Mouse (Mus musculus) limb, embryonic 15.5 days (tissue): ENCODE data around the gene Gm20388. TPM values are rescaled to one million over a fixed set of nuclear protein-coding genes. Genes with fewer than 3 reads are reported as not detected.

Experiments
- ATAC-seq: fragments of 200-750 bp; cut with Nextera tagmentation; 2 replicates; pipeline ENCODE4 v1.8.0; 2017; ENCODE audit warnings: low read depth, moderate TSS enrichment; ENCODE audit not compliant: insufficient number of reproducible peaks, low FRiP score, low TSS enrichment
- H3K27ac ChIP-seq: fragments of 300-500 bp; sonication (generic); 2 replicates; pipeline ENCODE4 v1.5.1; 2015; ENCODE audit warnings: moderate library complexity, mild to moderate bottlenecking, inconsistent platforms
- H3K27me3 ChIP-seq: fragments of 300-500 bp; sonication (generic); 2 replicates; pipeline ENCODE4 v1.6.1; 2015; ENCODE audit warnings: inconsistent platforms
- H3K36me3 ChIP-seq: fragments of 300-500 bp; sonication (generic); 2 replicates; pipeline ENCODE4 v1.6.1; 2015; ENCODE audit warnings: inconsistent platforms
- H3K4me1 ChIP-seq: fragments of 300-500 bp; sonication (generic); 2 replicates; pipeline ENCODE4 v1.6.1; 2015; ENCODE audit warnings: inconsistent platforms
- H3K4me2 ChIP-seq: fragments of 300-500 bp; sonication (generic); 2 replicates; pipeline ENCODE4 v1.6.1; 2015; ENCODE audit warnings: mild to moderate bottlenecking, inconsistent platforms
- H3K4me3 ChIP-seq: fragments of 300-500 bp; sonication (generic); 2 replicates; pipeline ENCODE4 v1.5.1; 2015; ENCODE audit warnings: mild to moderate bottlenecking, inconsistent platforms
- H3K9ac ChIP-seq: fragments of 300-500 bp; sonication (generic); 2 replicates; pipeline ENCODE4 v1.6.1; 2015; ENCODE audit warnings: inconsistent platforms
- H3K9me3 ChIP-seq: fragments of 300-500 bp; sonication (generic); 2 replicates; pipeline ENCODE4 v1.6.1; 2016; ENCODE audit warnings: inconsistent platforms
- WGBS: fragments of 180-500 bp; shearing (Covaris S2); methylation state at CpG from one replicate; pipeline ENCODE4 v1.1.7; 2015; 5-methylcytosine and 5-hydroxymethylcytosine counted together
- polyA plus RNA-seq: library from polyadenylated mRNA; unstranded; fragments of >200 nt; fragmentation: Nextera tagmentation; extraction: Ambion mirVana; gene quantifications from 2 replicates; pipeline ENCODE4 v1.2.1, GENCODE M21; 2015

The Gm20388 gene
- polyA plus RNA-seq, 1 experiment from 2014 or later: 4.9 TPM

DNA sequence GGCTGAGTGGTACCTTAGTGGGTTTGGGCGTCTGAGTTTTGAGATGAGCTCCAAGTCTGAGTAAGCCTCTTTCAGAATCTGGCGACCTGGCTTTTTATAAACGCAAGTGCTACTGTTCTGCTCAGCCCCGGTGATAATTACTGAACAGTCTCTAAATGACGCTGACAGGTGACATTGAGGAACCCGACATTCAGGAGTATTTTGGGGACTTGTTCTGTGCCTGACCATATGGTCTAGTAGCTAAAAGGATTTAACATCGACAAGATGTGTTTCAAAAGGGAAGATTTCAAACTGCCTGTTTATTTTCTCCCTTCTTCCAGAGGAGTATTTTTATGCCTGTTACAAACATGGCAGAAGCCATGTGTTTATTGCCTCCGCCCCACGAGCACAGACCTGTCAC, 4382.3 kb downstream of the Gm20388 start:
- no peaks in the 10 kb centered on the region for H3K27me3 ChIP-seq
- WGBS: 73% methylated on average over 9 of the region's 9 CpGs
- no peak for ATAC-seq

DNA sequence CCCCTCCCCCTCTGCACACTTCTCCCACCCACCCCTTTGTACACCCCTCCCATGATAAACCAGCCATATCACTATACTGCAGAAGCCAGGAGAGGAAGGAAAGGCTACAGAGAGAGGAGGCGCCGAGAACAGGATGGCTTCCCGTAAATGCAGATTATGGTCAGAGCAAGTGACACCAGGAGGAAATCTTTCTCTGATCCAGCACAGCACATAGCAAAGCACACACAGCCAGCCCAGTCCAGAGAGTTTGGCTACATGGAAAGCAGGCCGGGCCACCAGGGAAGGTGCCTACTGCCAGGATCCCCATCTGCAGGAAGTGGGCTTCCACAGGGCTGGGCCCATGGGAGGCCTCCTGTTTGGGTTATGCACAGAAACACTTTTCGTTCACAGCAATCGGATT, 4383.8 kb downstream of the Gm20388 start:
- Histone ChIP-seq H3K4me1 (peaks cover 31% of the 10 kb centered on the region), H3K27ac (peak overlapping the region; percentile 23; the same call in 1 of the 2 replicates), H3K27me3 (no peaks in the 10 kb centered on the region), H3K4me3 (no peak overlapping the region), H3K9me3 (no peaks in the 10 kb centered on the region), H3K4me2 (no peak overlapping the region), H3K36me3 (no peaks in the 10 kb centered on the region), H3K9ac (no peak overlapping the region)
- ATAC-seq: no peak
- WGBS: 52% methylated on average over 6 of the region's 6 CpGs

More for the DNA sequence above, 4382.3 kb downstream of the Gm20388 start:
- no peaks in the 10 kb centered on the region for H3K9me3 ChIP-seq
- peaks cover 37% of the 10 kb centered on the region for H3K4me1 ChIP-seq
- H3K27ac ChIP-seq: no peak overlapping the region
- no peak overlapping the region for H3K4me3 ChIP-seq
- H3K9ac ChIP-seq: no peak overlapping the region
- H3K36me3 ChIP-seq: no peaks in the 10 kb centered on the region
- H3K4me2 ChIP-seq: no peak overlapping the region

DNA sequence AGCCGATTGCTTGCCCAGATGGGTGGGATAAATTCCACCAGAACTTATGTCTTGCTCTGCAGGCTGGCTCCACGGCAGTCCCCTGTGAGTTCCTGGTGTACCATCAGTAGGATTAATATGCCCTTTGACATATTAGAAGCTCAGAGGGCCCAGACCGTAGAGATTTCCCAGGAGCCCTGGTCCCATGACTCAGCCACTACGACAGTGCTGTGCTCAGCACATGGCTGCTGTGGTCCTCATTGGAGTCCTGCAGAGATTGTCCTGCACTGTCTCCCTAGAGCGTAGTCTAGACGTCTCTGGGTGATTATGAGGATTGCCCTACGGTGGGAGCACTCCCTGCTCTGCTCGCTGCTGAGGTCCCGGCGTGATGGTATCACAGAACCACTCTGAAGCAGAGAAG, 4384.3 kb downstream of the Gm20388 start:
- H3K4me3 ChIP-seq: no peak overlapping the region
- no peaks in the 10 kb centered on the region for H3K27me3 ChIP-seq
- peak overlapping the region; percentile 23; the same call in 1 of the 2 replicates for H3K27ac ChIP-seq
- H3K4me1 ChIP-seq: peaks cover 31% of the 10 kb centered on the region
- no peaks in the 10 kb centered on the region for H3K36me3 ChIP-seq
- no peak for ATAC-seq
- no peaks in the 10 kb centered on the region for H3K9me3 ChIP-seq
- H3K9ac ChIP-seq: no peak overlapping the region
- H3K4me2 ChIP-seq: no peak overlapping the region
- 61% methylated on average over 10 of the region's 10 CpGs for WGBS

DNA sequence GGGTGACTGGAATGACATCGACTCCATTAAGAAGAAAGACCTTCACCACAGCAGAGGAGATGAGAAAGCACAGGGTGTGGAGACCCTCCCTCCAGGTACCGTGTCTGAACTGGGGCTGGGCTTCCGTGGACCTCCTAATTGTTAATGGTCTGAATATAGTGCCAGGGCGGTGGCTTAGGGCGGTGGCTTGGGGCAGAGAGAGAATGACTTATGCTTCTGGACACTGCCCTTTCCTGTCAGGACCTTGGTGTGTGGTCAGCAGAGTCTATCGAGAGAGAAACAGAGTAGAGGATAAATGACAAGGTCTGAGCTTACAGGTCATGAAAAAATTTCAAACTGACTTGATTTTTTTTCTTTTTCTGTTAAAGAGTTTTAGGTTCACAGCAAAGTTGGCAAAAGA, 4384.7 kb downstream of the Gm20388 start:
- ATAC-seq: no peak
- WGBS: 79% methylated on average over 6 of the region's 6 CpGs
- Histone ChIP-seq H3K36me3 (no peaks in the 10 kb centered on the region), H3K27ac (no peak overlapping the region), H3K4me2 (no peak overlapping the region), H3K9ac (no peak overlapping the region), H3K9me3 (no peaks in the 10 kb centered on the region), H3K4me3 (no peak overlapping the region), H3K27me3 (no peaks in the 10 kb centered on the region), H3K4me1 (peaks cover 30% of the 10 kb centered on the region)

DNA sequence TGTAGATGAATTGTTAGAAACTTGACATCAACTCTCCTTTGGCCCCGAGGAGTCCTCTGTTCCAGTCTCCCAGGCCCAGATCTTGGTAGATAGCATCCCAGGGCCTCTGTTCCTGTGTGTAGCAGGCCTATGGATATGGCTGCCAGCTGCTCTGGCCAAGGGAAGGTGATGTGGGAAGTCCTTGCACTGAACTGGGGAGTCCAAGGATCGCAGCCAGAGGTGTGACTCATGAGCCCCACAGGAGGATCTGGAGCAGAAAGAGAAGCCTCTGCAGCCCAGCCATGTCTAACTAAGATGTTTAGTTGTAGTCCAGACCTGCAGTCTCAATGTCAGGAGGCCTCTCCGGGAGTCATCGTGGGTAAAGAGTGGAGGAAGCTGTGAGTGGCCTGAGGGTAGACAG, 4390.9 kb downstream of the Gm20388 start:
- no peaks in the 10 kb centered on the region for H3K9me3 ChIP-seq
- H3K4me3 ChIP-seq: no peak overlapping the region
- H3K36me3 ChIP-seq: peaks cover 12% of the 10 kb centered on the region
- no peak overlapping the region for H3K27ac ChIP-seq
- H3K9ac ChIP-seq: no peak overlapping the region
- ATAC-seq: no peak
- peaks cover 37% of the 10 kb centered on the region for H3K4me1 ChIP-seq
- H3K4me2 ChIP-seq: no peak overlapping the region
- WGBS: 82% methylated on average over 4 of the region's 4 CpGs
- no peaks in the 10 kb centered on the region for H3K27me3 ChIP-seq

DNA sequence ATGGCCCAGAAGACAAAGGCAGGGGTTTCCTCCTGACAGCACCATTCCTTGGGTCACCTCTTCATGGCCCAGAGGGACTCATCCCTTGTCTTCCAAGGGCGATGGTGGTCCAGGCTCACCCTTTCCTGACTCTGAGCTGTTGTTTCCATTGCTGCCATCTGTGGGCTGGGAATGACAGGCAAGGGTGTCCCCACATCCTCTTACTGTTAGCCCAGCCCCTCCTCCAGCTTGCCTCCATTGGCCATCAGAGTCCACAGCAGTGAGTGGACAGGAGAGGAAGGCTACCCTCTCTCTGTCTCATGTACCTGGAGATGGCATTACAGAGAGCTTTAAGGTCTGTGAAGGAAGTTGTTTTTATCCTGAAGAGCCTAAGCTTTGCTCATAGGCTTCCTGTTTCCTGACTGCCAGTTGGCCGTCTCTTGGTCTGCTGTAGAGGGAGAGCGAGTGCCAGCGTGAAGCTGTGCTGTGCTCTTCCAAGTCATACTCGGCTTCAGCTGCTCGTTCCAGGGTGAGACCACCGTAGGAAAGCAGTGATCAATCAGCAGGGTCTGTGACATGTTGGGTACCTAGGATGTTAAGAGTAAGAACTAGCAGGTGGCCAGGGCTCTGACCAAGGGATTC, 4391.4 kb downstream of the Gm20388 start:
- WGBS: 84% methylated on average over 7 of the region's 7 CpGs
- peaks cover 41% of the 10 kb centered on the region for H3K4me1 ChIP-seq
- ATAC-seq: no peak
- H3K4me3 ChIP-seq: no peak overlapping the region
- H3K27ac ChIP-seq: no peak overlapping the region
- H3K9ac ChIP-seq: no peak overlapping the region
- H3K36me3 ChIP-seq: peaks cover 12% of the 10 kb centered on the region
- no peaks in the 10 kb centered on the region for H3K9me3 ChIP-seq
- no peak overlapping the region for H3K4me2 ChIP-seq
- H3K27me3 ChIP-seq: no peaks in the 10 kb centered on the region

DNA sequence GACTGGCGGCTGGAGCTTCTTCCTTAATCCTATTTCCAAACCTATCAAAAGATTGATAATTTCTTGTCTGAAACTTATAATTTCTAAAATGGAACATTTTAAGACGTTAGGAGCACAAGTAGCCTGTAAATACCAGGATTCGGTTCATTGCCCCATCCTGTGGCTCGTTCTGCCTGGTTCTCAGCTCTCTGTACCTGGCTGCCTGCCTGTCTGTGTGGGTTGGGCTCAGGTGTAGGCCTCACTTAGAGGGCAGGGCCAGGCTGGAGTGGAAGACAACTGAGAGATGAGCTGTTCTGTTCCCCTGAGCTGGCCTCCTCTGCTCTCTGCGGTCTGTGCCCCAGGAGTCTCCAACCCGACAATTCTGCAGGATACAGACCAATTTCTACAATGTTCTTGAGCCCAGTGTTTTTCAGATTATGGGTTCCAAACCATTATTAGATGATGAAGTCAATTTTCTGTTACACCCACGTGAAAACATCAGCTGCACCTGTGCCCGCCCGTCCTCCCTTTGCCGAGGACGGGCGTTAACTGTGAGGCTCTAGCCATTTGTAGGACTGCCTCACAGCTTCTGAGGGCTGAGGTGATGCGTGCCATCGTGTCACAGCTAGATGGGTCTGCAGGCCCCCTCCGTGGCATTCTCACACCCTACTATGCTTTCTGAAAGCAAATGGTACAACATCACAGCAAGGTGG, 4392.7 kb downstream of the Gm20388 start:
- Histone ChIP-seq H3K9me3 (no peaks in the 10 kb centered on the region), H3K27me3 (no peaks in the 10 kb centered on the region), H3K9ac (no peak overlapping the region), H3K4me3 (no peak overlapping the region), H3K27ac (no peak overlapping the region), H3K4me1 (peaks cover 41% of the 10 kb centered on the region), H3K36me3 (peaks cover 17% of the 10 kb centered on the region), H3K4me2 (no peak overlapping the region)
- ATAC-seq: no peak
- WGBS: 81% methylated on average over 15 of the region's 15 CpGs

DNA sequence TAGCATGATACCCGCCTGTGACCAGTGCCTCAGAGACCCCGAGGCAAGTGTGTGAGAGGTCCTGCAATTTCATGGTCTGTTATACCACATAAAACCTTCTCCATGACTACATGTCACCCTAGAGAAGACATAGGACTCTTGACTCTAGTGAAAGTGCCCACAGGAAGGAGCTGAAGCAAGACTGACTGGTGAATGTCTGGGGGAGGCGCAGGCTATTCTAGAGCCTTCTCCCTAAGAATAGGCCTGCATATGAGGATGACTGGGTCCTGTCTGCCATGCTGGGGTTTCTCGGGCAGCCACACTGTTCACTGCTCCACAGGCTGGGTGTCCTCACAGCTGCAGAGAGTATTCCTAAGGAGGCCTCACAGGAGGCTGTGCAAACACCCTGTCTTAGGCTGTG, 4393.5 kb downstream of the Gm20388 start:
- H3K27ac ChIP-seq: no peak overlapping the region
- ATAC-seq: no peak
- H3K36me3 ChIP-seq: peaks cover 17% of the 10 kb centered on the region
- no peak overlapping the region for H3K4me3 ChIP-seq
- H3K9ac ChIP-seq: no peak overlapping the region
- no peaks in the 10 kb centered on the region for H3K27me3 ChIP-seq
- H3K4me2 ChIP-seq: no peak overlapping the region
- H3K4me1 ChIP-seq: peaks cover 41% of the 10 kb centered on the region
- no peaks in the 10 kb centered on the region for H3K9me3 ChIP-seq
- 85% methylated on average over 4 of the region's 4 CpGs for WGBS

DNA sequence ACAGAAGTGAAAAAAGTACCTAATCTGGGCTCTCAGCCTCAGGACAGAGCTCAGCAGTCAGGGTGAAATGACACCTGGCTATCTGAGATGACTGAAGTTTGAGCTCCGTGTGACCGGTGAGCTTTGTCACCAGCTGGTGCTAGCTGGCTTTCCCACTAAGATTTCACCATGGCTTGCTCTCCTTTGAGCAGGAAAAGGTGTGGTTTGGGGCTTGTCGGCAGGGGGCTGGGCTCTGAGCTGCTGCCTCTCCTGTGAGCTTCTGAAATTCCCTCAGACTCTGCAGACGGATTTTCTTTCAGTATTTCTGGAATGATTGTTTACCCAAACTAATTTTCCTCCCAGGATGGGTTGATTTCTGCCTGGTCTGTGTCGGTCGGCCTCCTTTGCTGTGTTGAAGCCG, 4395.9 kb downstream of the Gm20388 start:
- Histone ChIP-seq H3K4me3 (no peak overlapping the region), H3K4me2 (no peak overlapping the region), H3K9ac (no peak overlapping the region), H3K4me1 (peaks cover 30% of the 10 kb centered on the region), H3K27me3 (no peaks in the 10 kb centered on the region), H3K27ac (0 out of 2 replicates have a peak overlapping the region, but pooled peaks have one; percentile 50), H3K9me3 (no peaks in the 10 kb centered on the region), H3K36me3 (peaks cover 25% of the 10 kb centered on the region)
- WGBS: 50% methylated on average over 7 of the region's 7 CpGs
- no peak for ATAC-seq

DNA sequence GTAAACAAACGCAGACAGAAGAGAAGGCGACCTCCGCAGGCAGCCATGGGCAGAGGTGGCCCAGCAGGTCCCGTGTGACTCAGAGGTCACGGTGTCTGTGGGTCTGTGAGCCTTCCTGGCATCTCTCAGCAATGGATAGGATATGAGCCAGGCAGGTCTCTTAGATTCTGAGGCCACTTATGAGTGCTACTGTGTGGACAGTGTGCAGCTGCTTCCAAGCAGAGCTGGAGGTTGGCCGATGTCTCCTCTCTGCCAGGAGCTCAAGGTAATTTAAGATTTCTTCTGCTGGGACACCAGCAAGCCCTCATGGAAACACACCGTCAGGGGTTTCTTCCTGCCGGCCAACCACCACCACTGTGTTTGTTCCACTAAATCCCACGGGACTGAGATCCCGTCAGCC, 4397.1 kb downstream of the Gm20388 start:
- Histone ChIP-seq H3K27ac (no peak overlapping the region), H3K4me3 (no peak overlapping the region), H3K36me3 (peaks cover 25% of the 10 kb centered on the region), H3K27me3 (no peaks in the 10 kb centered on the region), H3K9me3 (no peaks in the 10 kb centered on the region), H3K9ac (no peak overlapping the region), H3K4me1 (peaks cover 21% of the 10 kb centered on the region), H3K4me2 (no peak overlapping the region)
- WGBS: 90% methylated on average over 10 of the region's 10 CpGs
- ATAC-seq: no peak

DNA sequence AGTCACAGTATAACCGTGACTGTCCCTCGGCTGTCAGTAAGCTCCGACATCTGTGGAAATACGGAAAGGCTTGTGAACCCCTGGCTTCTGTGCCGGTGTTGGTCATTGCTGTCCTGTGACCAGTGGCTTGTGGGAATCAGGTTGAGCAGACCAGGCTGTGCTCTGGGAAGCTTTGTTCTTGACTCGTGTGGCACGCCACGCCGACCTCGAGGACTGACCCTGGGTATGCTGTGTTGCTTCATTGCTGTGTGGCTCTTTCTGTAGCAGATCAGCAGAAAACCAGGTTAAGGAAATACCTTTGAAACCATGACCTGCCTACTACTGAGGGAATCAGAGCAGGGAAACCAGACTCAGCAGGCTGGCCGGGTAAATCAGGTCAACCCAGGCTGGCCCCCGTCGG, 4399.9 kb downstream of the Gm20388 start:
- no peak overlapping the region for H3K9ac ChIP-seq
- no peak for ATAC-seq
- peaks cover 25% of the 10 kb centered on the region for H3K4me1 ChIP-seq
- H3K27me3 ChIP-seq: no peaks in the 10 kb centered on the region
- no peaks in the 10 kb centered on the region for H3K9me3 ChIP-seq
- H3K4me3 ChIP-seq: no peak overlapping the region
- 88% methylated on average over 13 of the region's 13 CpGs for WGBS
- no peak overlapping the region for H3K27ac ChIP-seq
- no peak overlapping the region for H3K4me2 ChIP-seq
- peaks cover 20% of the 10 kb centered on the region for H3K36me3 ChIP-seq

DNA sequence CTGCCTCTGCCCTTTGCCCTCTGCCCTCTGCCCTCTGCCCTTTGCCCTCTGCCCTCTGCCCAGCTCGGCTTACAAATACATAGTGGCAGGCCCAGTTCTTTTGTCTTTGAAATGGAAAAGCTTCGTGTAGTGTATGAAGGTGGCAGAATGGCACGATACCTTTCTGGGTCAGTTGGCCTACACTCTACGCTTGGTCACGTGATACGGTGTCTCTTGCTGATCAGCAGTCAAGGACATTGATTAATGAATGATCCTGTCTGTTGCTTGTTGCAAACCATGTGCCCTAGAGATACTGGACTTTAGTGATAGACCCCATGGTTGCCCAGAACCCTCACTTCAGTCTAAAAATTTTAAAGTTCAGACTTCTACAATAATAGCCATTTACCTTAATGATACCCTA, 4400.5 kb downstream of the Gm20388 start:
- 91% methylated on average over 6 of the region's 6 CpGs for WGBS
- Histone ChIP-seq H3K4me2 (no peak overlapping the region), H3K27ac (no peak overlapping the region), H3K4me3 (no peak overlapping the region), H3K4me1 (peaks cover 25% of the 10 kb centered on the region), H3K27me3 (no peaks in the 10 kb centered on the region), H3K36me3 (peaks cover 17% of the 10 kb centered on the region), H3K9ac (no peak overlapping the region), H3K9me3 (no peaks in the 10 kb centered on the region)
- no peak for ATAC-seq
